Mouse (Mus musculus): Measurements from ENCODE around the gene Polr3gl.
A peak's percentile ranks its signal among the peaks of the same experiment; 100 is the strongest.

The Polr3gl gene

GRCm38 (mm10) chr3:96597435-96597891, 3.5 kb upstream of the Polr3gl start:
- no peak for DNase-seq

DNA sequence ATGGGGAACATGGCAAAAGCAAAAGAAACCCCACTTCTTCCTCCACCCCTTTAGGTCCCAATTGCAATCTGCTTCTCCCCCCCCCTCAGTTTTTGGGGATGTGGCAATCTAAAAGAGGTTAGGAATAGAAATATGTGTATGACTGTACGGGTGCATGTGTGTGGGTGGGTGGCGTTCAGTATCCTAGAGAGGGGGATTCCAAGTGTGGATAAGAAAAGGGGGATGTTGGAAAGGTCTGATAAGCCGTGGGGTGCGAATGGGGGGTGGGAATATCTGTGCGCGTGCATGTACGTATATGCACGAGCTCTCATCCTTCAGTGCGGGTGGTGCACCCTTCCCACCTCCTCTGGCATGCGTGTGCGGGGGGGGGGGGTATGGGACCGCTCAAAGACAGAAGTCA, 2.9 kb upstream of the Polr3gl start:
- no peak for DNase-seq

- DNase-seq = peak; percentile 22
Observed at GRCm38 (mm10) chr3:96596228-96596707, 2.3 kb upstream of the Polr3gl start, which contains the start of gene Ankrd34a. Gene Ankrd34a (plus strand): TSS chr3:96596636.

DNA sequence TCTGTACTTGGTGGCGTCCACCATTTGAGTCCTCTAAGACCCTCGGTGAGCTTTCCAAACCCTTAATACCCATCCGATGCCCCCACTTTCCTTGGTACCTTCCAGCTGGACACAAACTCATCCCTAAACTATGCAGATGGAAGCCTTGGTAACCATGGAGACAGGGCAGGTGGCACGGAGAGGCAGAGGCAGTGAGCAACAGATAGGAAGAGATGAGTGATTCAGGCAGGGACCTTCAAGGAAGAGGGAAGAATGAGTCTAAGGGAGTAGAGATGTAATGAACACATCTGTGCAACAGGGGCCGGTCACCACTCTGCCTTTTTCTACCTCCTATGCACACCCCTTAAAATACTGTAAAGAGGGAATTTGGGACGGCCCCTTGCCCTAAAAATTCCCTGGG, 1.7 kb upstream of the Polr3gl start:
- no peak for DNase-seq

GRCm38 (mm10) chr3:96594851-96595250, 870 bp upstream of the Polr3gl start:
- no peak for DNase-seq

DNA sequence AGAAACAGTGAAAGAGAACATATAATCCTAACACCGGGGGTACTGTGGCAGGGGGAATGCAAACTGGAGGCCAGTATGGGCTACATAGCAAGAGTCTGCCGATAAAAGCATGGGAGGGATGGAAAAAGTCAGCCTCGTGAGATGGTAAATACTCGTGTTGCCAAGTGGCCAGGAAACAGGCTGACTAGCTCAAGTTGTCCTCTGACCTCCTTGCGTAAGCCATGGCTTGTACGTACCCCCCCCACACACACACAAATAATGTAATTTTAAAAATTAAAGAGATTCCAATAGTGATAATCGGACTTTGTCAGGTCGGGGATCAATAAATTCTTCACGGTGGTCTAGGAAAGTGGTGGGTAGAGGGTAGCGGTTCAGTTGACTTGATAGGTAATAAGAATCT, 607 bp downstream of the Polr3gl start:
- peak; percentile 48 for DNase-seq

DNA sequence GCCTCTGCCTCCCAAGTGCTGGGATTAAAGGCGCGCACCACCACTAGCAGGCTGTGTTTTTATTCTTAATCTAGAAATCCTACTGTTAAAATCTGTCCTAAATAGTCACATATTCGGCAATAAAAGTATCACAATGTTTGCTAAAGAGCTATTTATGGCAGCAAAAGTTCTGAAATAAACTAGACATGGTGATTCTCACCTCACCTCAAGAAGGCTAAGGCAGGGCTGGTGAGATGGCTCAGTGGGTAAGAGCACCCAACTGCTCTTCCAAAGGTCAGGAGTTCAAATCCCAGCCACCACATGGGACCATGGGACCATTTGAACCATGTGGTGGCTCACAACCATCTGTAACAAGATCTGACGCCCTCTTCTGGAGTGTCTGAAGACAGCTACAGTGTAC, 3.3 kb downstream of the Polr3gl start:
- DNase-seq = no peak

DNA sequence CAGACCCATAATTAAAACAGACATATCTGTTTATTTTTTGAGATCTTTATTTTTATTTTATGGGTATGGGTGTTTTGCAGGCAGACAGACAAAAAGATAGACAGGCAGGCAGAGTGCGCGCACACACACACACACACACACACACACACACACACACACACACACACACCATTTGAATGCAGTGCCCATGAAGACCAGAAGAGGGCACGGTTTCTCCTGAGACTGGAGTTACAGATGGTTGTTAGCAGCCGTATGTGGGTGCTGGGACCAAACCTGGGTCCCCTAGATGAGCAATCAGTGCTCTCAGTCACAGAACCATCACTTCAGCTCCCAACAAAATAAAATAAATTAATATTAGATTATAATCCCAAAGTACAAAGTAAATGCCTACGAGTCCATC, 10.6 kb downstream of the Polr3gl start:
- no peak for DNase-seq

DNA sequence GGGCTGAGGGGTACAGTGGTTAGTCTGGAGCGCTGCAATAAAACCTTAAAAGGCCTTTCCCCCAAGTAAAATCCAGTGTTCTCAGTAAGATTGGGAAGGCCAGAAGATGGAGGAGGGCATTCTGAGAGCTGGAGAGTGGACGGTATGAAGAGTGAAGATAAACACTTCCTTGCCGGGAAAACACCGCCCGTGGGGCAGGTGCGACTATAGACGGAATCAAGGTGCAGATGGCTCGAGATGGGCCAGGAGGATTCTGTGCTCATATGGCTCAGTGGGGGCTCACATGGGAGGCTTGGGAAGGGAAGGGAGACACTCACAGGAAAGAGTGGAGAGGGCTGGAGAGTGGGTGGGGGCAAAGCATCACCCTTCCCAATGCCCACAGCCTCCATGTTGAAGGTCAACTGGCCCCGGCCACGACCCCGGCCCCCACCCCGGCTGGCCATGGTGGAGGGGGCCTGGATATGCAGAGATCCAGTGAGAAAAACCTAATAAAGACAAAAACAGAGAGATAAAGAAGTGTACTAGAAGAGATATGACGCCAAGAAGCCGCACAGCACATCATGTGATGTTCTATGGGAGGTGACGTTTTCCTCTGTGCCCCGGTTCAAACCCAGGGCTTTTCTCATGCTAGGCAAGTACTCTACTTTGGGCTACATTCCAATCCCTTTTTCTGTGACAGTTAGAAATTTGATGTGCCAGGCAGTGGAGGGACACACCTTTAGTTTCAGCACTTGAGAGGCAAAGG, 12.0 kb downstream of the Polr3gl start:
- DNase-seq = no peak

- DNase-seq = no peak
Observed at GRCm38 (mm10) chr3:96581141-96581540, 12.8 kb downstream of the Polr3gl start.

GRCm38 (mm10) chr3:96579885-96580454, 14.0 kb downstream of the Polr3gl start:
- peak; percentile 84 for DNase-seq

GRCm38 (mm10) chr3:96579239-96579750, 14.7 kb downstream of the Polr3gl start:
- no peak for DNase-seq

GRCm38 (mm10) chr3:96578561-96579238, 15.3 kb downstream of the Polr3gl start:
- no peak for DNase-seq

DNA sequence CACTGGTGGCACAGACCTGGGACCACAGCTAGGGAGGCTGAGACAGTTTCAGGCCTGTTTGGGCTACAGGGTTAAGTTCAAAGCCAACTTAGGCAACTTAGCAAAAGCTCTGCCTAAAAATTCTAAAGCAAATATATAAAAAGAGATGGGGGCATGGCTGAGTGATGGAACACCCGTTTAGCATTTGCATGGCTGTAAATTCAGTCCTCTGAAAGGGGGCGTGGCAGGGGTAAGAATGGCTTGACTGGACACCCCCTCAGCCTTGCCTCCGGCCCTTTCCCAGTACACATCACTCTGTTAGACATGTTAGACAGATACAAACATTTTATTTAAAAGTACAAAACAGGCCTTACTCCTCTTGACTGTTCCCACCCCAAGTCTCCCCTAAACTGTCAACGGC, 16.4 kb downstream of the Polr3gl start:
- no peak for DNase-seq

DNA sequence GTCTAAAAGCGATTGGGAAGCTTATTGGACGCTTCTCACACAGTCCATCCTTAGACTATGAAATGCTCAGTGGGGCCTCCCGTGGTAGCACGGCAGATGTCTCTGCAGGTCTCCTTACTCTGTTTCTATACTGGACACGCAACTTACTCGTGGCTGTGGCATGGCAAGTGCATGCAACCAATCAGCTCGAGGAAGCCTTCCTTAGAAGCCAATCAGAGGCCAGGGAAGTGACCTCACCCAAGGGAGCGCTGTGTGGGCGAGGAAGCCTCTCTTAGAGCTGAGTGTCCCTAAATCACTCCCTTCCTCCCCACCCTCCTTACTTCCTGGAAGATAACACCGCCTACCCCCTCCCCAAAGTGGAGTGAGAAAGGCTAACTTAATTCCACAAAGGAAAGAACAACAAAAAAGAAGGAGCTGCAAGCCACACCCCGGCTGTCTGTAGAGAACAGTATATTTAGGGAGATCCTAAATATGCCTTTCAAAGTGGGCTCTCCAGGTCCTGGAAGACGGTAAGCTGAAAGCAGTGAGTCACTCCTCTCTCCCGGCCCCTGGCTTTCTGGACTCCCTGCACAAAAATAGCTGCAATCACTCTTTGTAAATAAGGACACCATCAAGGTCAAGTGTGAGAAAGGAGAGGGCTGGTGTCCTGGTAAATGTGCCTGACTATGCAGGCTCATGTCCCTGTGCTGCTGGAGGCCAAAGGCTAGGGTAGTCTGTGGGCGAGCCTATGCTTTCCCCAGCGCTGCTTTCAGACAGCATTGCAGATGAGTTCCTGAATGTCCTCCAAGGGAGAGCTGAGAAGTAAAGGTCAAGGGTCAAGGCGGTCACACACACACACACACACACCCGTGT, 17.1 kb downstream of the Polr3gl start, which contains the start of gene Gm16253:
Gm16253 (plus strand) TSS at position 295 of the 852 bp plus-strand sequence.
- peak; percentile 96 for DNase-seq

- peak; percentile 90 for DNase-seq
Observed at GRCm38 (mm10) chr3:96576005-96576658, 17.8 kb downstream of the Polr3gl start.

- DNase-seq = peak; percentile 93
Observed at GRCm38 (mm10) chr3:96575272-96575984, 18.6 kb downstream of the Polr3gl start.

- DNase-seq = peak; percentile 66
Observed at GRCm38 (mm10) chr3:96573611-96574511, 20.1 kb downstream of the Polr3gl start.

- peak; percentile 73 for DNase-seq
Observed at GRCm38 (mm10) chr3:96571896-96572698, 21.9 kb downstream of the Polr3gl start.

Data from kidney, adult 11 months (tissue).